Mouse (Mus musculus) kidney, adult 2 months (tissue): ENCODE data around the gene Scg5. TPM values are rescaled to one million over a fixed set of nuclear protein-coding genes. Genes with fewer than 3 reads are reported as not detected.
A peak's percentile ranks its signal among the peaks of the same experiment; 100 is the strongest.

Experiments used
- DNase-seq: peaks from one replicate; pipeline ENCODE4 v3.0.0; 2021
- H3K27ac ChIP-seq: fragments of 200-500 bp; 2 replicates; pipeline ENCODE4 v1.5.1; 2012; ENCODE audit warnings: low read depth, low read length, control low read depth, inconsistent platforms; ENCODE audit not compliant: insufficient read depth
- H3K27me3 ChIP-seq: fragments of 200-500 bp; replicated peaks from 2 replicates; pipeline ENCODE4 v1.6.1; 2012; ENCODE audit warnings: mild to moderate bottlenecking, moderate library complexity, low read length, inconsistent platforms; ENCODE audit not compliant: control insufficient read depth, insufficient read depth
- H3K36me3 ChIP-seq: fragments of 200-500 bp; 2 replicates; pipeline ENCODE4 v1.6.1; 2012; ENCODE audit warnings: mild to moderate bottlenecking, moderate library complexity, low read length, inconsistent platforms; ENCODE audit not compliant: control insufficient read depth, insufficient read depth
- H3K4me1 ChIP-seq: fragments of 200-500 bp; 2 replicates; pipeline ENCODE4 v1.6.1; 2011; ENCODE audit warnings: low read length; ENCODE audit not compliant: control insufficient read depth, insufficient read depth
- H3K4me3 ChIP-seq: fragments of 200-500 bp; 2 replicates; pipeline ENCODE4 v1.5.1; 2011; ENCODE audit warnings: mild to moderate bottlenecking, low read depth, low read length, control low read depth; ENCODE audit not compliant: insufficient read depth
- CTCF ChIP-seq: fragments of 200-500 bp; conservative IDR thresholded peaks from 2 replicates; pipeline ENCODE4 v1.5.1; 2011; ENCODE audit warnings: low read depth, mild to moderate bottlenecking, control low read depth, low read length, moderate library complexity, mixed read lengths; ENCODE audit not compliant: insufficient read depth, insufficient read length
- POLR2A ChIP-seq: fragments of 200-500 bp; IDR thresholded peaks from one replicate; pipeline ENCODE4 v1.6.1; 2011; ENCODE audit warnings: low read depth, low read length, control low read depth
- WGBS: fragments of 180-500 bp; shearing (Covaris S2); methylation state at CpG from one replicate; pipeline ENCODE4 v1.1.7; 2018; 5-methylcytosine and 5-hydroxymethylcytosine counted together
- polyA plus RNA-seq: library from polyadenylated mRNA; depleted of rRNA; stranded (reverse); fragments of >200 nt; gene quantifications from 2 replicates; pipeline ENCODE4 v1.2.3, GENCODE M21; 2012

Gene Scg5
- polyA plus RNA-seq, 1 experiment: 7.9 TPM

- Histone ChIP-seq H3K4me3 (peak overlapping the region; percentile 61), H3K4me1 (peaks cover 3% of the 10 kb centered on the region; the same call in 1 of the 2 replicates), H3K27me3 (no peaks in the 10 kb centered on the region), H3K36me3 (no peaks in the 10 kb centered on the region), H3K27ac (no peak overlapping the region)
- under 1% methylated on average over 24 of the region's 24 CpGs for WGBS
- no peak for TF ChIP-seq CTCF
- TF ChIP-seq POLR2A: no peak
- peak; percentile 45 for DNase-seq
Observed at GRCm38 (mm10) chr2:113847678-113848244, 18.8 kb upstream of the Scg5 start.

GRCm38 (mm10) chr2:113845081-113845480, 16.2 kb upstream of the Scg5 start:
- no peak for DNase-seq
- 23% methylated on average over 4 of the region's 4 CpGs for WGBS
- TF ChIP-seq POLR2A (no peak), CTCF (no peak)
- H3K36me3 ChIP-seq: no peaks in the 10 kb centered on the region
- no peak overlapping the region for H3K27ac ChIP-seq
- H3K27me3 ChIP-seq: no peaks in the 10 kb centered on the region
- peaks cover 7% of the 10 kb centered on the region; the same call in 1 of the 2 replicates for H3K4me1 ChIP-seq
- H3K4me3 ChIP-seq: no peak overlapping the region

DNA sequence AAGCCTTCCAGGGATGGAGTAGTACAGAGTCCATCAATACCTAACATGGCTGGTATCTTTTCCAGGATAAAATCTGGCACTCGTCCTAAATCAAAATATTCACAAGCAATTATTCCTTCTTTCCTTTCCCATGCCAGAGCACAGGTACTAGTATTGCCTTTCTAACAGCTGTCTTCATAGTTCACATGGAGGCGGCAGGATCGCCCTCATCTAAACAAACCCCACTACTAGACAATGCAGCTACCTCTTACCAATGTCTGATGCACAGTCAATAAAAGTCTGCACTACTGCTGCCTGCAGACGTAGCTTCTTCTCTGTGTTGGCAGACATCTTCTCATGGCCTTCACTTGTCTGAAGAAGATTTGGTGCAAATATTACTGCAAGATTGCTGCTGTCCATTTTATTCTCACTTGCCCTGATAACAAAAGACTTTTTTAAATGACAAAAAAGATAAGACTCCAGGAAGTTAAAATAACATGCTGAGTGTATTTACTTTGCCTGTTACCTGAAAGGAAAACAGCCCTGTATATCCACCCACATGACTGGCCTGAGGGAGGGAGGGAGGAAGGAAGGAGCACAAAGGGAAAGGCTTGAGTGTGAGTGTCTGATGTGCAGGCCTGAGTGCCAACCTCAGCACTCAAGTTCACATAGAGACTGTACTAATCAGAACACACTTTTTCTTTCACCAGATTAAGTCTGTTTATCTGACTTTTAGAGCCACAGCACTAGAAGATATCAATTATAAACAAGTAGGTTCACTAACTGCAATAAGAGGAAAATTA, 12.9 kb upstream of the Scg5 start:
- no peak for DNase-seq
- Histone ChIP-seq H3K4me1 (peaks cover 12% of the 10 kb centered on the region; the same call in 1 of the 2 replicates), H3K27ac (no peak overlapping the region), H3K4me3 (no peak overlapping the region), H3K36me3 (no peaks in the 10 kb centered on the region), H3K27me3 (no peaks in the 10 kb centered on the region)
- TF ChIP-seq POLR2A: no peak
- no peak for TF ChIP-seq CTCF
- 76% methylated on average over 4 of the region's 4 CpGs for WGBS

DNA sequence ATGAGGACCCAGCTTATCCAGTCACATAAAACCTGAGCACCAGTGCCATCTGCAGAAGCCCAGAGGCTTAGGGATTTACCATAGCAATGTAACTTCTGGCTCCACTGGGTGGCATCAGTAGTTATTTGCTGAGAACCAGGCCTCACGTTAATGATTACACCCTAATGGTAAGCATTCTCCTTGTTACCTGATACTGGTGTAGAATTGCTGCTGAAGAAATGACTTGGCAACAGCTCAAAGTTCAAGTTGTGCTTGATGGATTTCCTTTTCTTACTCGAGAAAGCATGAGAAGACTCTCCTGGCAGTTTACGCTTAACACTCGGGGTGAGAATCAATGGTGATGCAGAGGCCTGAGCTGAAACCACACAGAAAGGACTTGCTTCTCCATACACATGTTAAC, 10.6 kb upstream of the Scg5 start:
- Histone ChIP-seq H3K4me3 (no peak overlapping the region), H3K36me3 (no peaks in the 10 kb centered on the region), H3K27ac (peak overlapping the region; percentile 86), H3K4me1 (peaks cover 12% of the 10 kb centered on the region; the same call in 1 of the 2 replicates), H3K27me3 (no peaks in the 10 kb centered on the region)
- 23% methylated on average over 4 of the region's 4 CpGs for WGBS
- peak; percentile 87 for DNase-seq
- TF ChIP-seq POLR2A (no peak), CTCF (0 out of 2 replicates have a peak, but pooled peaks have one; percentile 12)

GRCm38 (mm10) chr2:113835219-113835618, 6.3 kb upstream of the Scg5 start:
- Histone ChIP-seq H3K4me3 (no peak overlapping the region), H3K36me3 (no peaks in the 10 kb centered on the region), H3K27me3 (no peaks in the 10 kb centered on the region), H3K4me1 (peaks cover 7% of the 10 kb centered on the region; the same call in 1 of the 2 replicates), H3K27ac (no peak overlapping the region)
- TF ChIP-seq POLR2A (no peak), CTCF (no peak)
- 90% methylated on average over 3 of the region's 3 CpGs for WGBS
- DNase-seq: no peak

DNA sequence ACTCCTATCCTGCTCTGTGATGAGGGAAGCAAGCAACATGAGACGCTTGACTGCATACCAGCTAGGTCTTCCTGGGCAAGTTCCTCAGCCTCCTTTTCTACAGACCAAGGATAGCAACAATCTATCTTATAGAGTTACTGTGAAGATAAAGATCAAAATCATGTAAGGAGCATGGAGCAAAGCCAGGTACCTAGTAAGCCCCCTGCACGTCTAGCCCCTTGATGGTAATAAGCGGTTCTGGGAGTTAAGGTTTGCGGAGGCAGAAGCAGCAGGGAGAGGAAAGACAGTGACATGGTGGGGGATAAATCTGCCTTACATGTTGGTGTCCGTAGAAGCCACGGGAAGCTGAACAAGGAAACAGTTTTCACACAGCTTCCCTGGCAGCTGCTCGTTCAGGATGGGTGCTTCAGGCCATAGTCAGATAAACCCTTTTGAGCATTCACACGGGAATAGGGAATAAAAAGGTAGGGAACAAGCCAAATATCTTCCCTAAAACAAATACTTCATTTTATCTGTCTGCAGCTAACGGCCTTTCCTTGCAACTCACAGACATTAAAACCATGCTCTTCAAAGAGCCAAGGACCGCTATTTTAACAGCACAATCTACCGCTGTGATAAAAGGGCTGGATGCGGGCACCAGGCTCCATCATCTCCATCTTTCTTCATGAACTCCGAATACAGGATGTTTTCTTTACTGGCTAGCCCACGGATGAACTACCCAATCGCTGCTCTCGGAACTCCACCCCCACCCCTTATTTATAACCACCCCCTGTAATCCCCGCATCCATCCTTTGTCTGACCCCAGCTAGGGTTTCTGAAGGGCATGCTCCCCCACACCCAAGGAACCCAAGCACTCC, 607 bp downstream of the Scg5 start:
- no peak for DNase-seq
- no peaks in the 10 kb centered on the region for H3K27me3 ChIP-seq
- no peak overlapping the region for H3K27ac ChIP-seq
- H3K4me3 ChIP-seq: peak overlapping the region; percentile 55
- H3K4me1 ChIP-seq: no peaks in the 10 kb centered on the region
- no peaks in the 10 kb centered on the region for H3K36me3 ChIP-seq
- 19% methylated on average over 17 of the region's 17 CpGs for WGBS
- no peak for TF ChIP-seq POLR2A
- no peak for TF ChIP-seq CTCF

DNA sequence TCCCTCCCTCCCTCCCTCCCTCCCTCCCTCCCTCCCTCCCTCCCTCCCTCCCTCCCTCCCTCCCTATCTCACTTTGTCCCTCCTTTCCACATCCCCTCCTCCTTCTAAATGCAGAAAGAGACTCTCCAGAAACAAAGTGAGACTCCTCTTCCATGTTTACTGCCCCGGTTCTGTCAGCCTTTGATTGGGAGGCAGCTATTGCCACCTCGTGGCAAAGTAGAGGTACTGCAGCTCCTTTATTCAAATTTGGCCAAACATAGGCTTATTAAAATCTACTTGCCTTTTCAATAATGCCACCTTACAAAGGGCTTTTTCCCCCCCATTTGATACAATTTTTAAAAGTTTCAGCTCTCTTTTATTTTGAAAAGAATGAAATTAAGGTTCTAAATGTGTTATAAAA, 5.0 kb downstream of the Scg5 start:
- DNase-seq: peak; percentile 38
- 0% methylated on average over 2 of the region's 2 CpGs for WGBS
- Histone ChIP-seq H3K27me3 (no peaks in the 10 kb centered on the region), H3K36me3 (no peaks in the 10 kb centered on the region), H3K4me3 (no peak overlapping the region), H3K4me1 (no peaks in the 10 kb centered on the region), H3K27ac (no peak overlapping the region)
- TF ChIP-seq POLR2A: no peak
- TF ChIP-seq CTCF: peak; percentile 81
